Mouse (Mus musculus) MEL (cell line): Measurements from ENCODE around the gene Shisa6.

ENCODE experiments used
- CHD2 ChIP-seq: IDR thresholded peaks from 2 replicates; pipeline ENCODE4 v1.6.1; 2011; ENCODE audit warnings: low read length, improper control_type of control experiment
- CTCF ChIP-seq, 3 experiments: IDR thresholded peaks in 2 of 3; conservative IDR thresholded peaks in 1 of 3; 2 replicates each; pipeline ENCODE4 v1.5.1; 2011 to 2012; ENCODE audit warnings: low read length in 3 of 3, low read depth in 2 of 3, mild to moderate bottlenecking in 2 of 3, improper control_type of control experiment in 1 of 3, inconsistent platforms in 1 of 3, mixed read lengths in 1 of 3, moderate library complexity in 1 of 3; ENCODE audit not compliant: control insufficient read depth in 1 of 3, insufficient read depth in 1 of 3, poor library complexity in 1 of 3, severe bottlenecking in 1 of 3
- EP300 ChIP-seq, 2 experiments: IDR thresholded peaks; 2 replicates each; pipeline ENCODE4 v1.6.1; 2011; ENCODE audit warnings: improper control_type of control experiment in 2 of 2, low read length in 2 of 2, low read depth in 1 of 2, mild to moderate bottlenecking in 1 of 2
- ETS1 ChIP-seq: IDR thresholded peaks from 2 replicates; pipeline ENCODE4 v1.6.1; 2012; ENCODE audit warnings: low read depth, mild to moderate bottlenecking, inconsistent platforms, low read length, improper control_type of control experiment, moderate library complexity
- GABPA ChIP-seq: IDR thresholded peaks from 2 replicates; pipeline ENCODE4 v1.6.1; 2012; ENCODE audit warnings: low read depth, mild to moderate bottlenecking, inconsistent platforms, low read length, improper control_type of control experiment, moderate library complexity
- MEF2A ChIP-seq: IDR thresholded peaks from 2 replicates; pipeline ENCODE4 v1.6.1; 2014; ENCODE audit warnings: low read depth, mild to moderate bottlenecking, inconsistent platforms, low read length, improper control_type of control experiment; ENCODE audit not compliant: poor library complexity, insufficient replicate concordance, severe bottlenecking; ENCODE audit errors: extremely low read depth
- POLR2A ChIP-seq, 2 experiments: IDR thresholded peaks; 2 replicates each; pipeline ENCODE4 v1.6.1; 2011 to 2012; ENCODE audit warnings: low read length in 2 of 2, mild to moderate bottlenecking in 2 of 2, control low read depth in 1 of 2, improper control_type of control experiment in 1 of 2, low read depth in 1 of 2, moderate library complexity in 1 of 2; ENCODE audit not compliant: control insufficient read depth in 1 of 2, insufficient read depth in 1 of 2, poor library complexity in 1 of 2
- SIN3A ChIP-seq: IDR thresholded peaks from 2 replicates; pipeline ENCODE4 v1.6.1; 2012; ENCODE audit warnings: low read length, improper control_type of control experiment, inconsistent platforms
- TCF12 ChIP-seq: IDR thresholded peaks from 2 replicates; pipeline ENCODE4 v1.6.1; 2014; ENCODE audit warnings: low read depth, mild to moderate bottlenecking, inconsistent platforms, low read length, improper control_type of control experiment, moderate library complexity
- ZC3H11A ChIP-seq: IDR thresholded peaks from 2 replicates; pipeline ENCODE4 v1.6.1; 2012; ENCODE audit warnings: low read depth, mild to moderate bottlenecking, inconsistent platforms, low read length, improper control_type of control experiment

GRCm38 (mm10) chr11:66222133-66222532 lies 303.6 kb downstream of the Shisa6 start:
- no peak for TF ChIP-seq SIN3A
- no peak for TF ChIP-seq POLR2A (IDR thresholded peaks at IDR 0.05; ENCODE audit: control insufficient read depth in 1 of 2, insufficient read depth in 1 of 2, low read depth in 1 of 2, low read length in 2 of 2, poor library complexity in 1 of 2)
- TF ChIP-seq ETS1 = no peak
- TF ChIP-seq CTCF (IDR thresholded peaks at IDR 0.05 in 2 of 3, conservative IDR thresholded peaks at IDR 0.05 in 1 of 3; ENCODE audit: control insufficient read depth in 1 of 3, insufficient read depth in 1 of 3, low read depth in 2 of 3, low read length in 3 of 3, poor library complexity in 1 of 3, severe bottlenecking in 1 of 3) = no peak
- TF ChIP-seq GABPA = no peak
- TF ChIP-seq MEF2A = no peak
- no peak for TF ChIP-seq EP300 (IDR thresholded peaks at IDR 0.05; ENCODE audit: low read depth in 1 of 2, low read length in 2 of 2)
- TF ChIP-seq CHD2 = no peak
- no peak for TF ChIP-seq ZC3H11A
- TF ChIP-seq TCF12 = no peak
